In the genomic region with DNA sequence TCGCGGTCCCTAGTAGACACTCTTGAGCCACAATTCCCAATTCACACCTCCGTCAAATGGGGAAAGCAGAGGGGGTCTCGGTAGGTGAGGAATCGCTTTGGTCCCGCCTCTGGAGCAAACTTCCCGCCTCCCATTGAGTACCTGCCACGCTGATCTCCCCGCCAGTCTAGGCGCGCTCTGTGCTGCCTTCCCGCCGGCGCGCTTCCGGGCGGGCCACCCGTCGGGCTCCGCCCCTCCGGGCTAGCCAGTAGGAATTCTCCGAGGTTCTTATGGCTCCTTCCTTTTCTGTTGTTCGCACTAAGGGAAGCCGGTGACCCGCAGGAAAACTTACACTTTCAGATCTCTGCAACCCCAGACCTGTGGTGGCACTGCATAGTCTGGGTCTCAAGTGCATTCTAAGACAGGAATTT, we compare ENCODE assay signal across 8 mouse cellular contexts. TPM values are rescaled to one million over a fixed set of nuclear protein-coding genes. Genes with fewer than 3 reads are reported as not detected.
DNase-seq lines count a peak whose midpoint lies in the region; ATAC-seq and TF ChIP-seq lines count a peak whose summit lies in the region.

A gene (minus strand): TSS at position 198 of the 410 bp plus-strand sequence.

- no peaks in the 10 kb centered on the region for H3K27me3 ChIP-seq in embryonic facial prominence, embryonic 10.5 days (replicated peaks; ENCODE audit: low read depth, poor library complexity, severe bottlenecking)
- H3K27me3 ChIP-seq in heart, postnatal 0 days (ENCODE audit: control insufficient read depth, insufficient read depth, low read length), result no peaks in the 10 kb centered on the region
- no peaks in the 10 kb centered on the region for H3K27me3 ChIP-seq in midbrain, embryonic 10.5 days (ENCODE audit: low read depth, poor library complexity, severe bottlenecking)
- no peaks in the 10 kb centered on the region for H3K27me3 ChIP-seq in thymus, adult 2 months (ENCODE audit: control insufficient read depth, insufficient read depth, low read length)

- peaks cover 45% of the 10 kb centered on the region for H3K36me3 ChIP-seq in embryonic facial prominence, embryonic 10.5 days (replicated peaks)
- peaks cover 5% of the 10 kb centered on the region for H3K36me3 ChIP-seq in heart, postnatal 0 days (replicated peaks; ENCODE audit: control insufficient read depth, insufficient read depth, low read length)
- peaks cover 44% of the 10 kb centered on the region for H3K36me3 ChIP-seq in midbrain, embryonic 10.5 days
- peaks cover 3% of the 10 kb centered on the region; the same call in 1 of the 2 replicates for H3K36me3 ChIP-seq in thymus, adult 2 months (ENCODE audit: control insufficient read depth, insufficient read depth, low read length)

- H3K4me1 ChIP-seq in embryonic facial prominence, embryonic 10.5 days, result peaks cover 47% of the 10 kb centered on the region
- peaks cover 22% of the 10 kb centered on the region for H3K4me1 ChIP-seq in heart, postnatal 0 days (ENCODE audit: control insufficient read depth, insufficient read depth)
- H3K4me1 ChIP-seq in midbrain, embryonic 10.5 days, result peaks cover 59% of the 10 kb centered on the region
- peaks cover 24% of the 10 kb centered on the region for H3K4me1 ChIP-seq in thymus, adult 2 months (replicated peaks; ENCODE audit: control insufficient read depth, insufficient read depth, low read length)

- TF ChIP-seq EP300 in heart, postnatal 0 days (IDR thresholded peaks at IDR 0.05; ENCODE audit: low read depth), result no peak

- H3K4me2 ChIP-seq in heart, postnatal 0 days (ENCODE audit: low read depth, low read length), result peak within 1 kb of the TSS; percentile 91

- H3K27ac ChIP-seq in embryonic facial prominence, embryonic 10.5 days (replicated peaks), result peak within 1 kb of the TSS; percentile 87
- peak within 1 kb of the TSS; percentile 70 for H3K27ac ChIP-seq in heart, postnatal 0 days (ENCODE audit: low read depth)
- peak within 1 kb of the TSS; percentile 85 for H3K27ac ChIP-seq in midbrain, embryonic 10.5 days (replicated peaks)
- no peak within 1 kb of the TSS for H3K27ac ChIP-seq in thymus, adult 2 months (ENCODE audit: control insufficient read depth, insufficient read depth, low read length)

- H3K4me3 ChIP-seq in embryonic facial prominence, embryonic 10.5 days, result peak within 1 kb of the TSS; percentile 64
- H3K4me3 ChIP-seq in heart, postnatal 0 days (ENCODE audit: low read depth, low read length), result peak within 1 kb of the TSS; percentile 55
- H3K4me3 ChIP-seq in midbrain, embryonic 10.5 days, result peak within 1 kb of the TSS; percentile 58
- peak within 1 kb of the TSS; percentile 59 for H3K4me3 ChIP-seq in thymus, adult 2 months (ENCODE audit: control insufficient read depth, insufficient read depth, low read length)

- peak; percentile 90 for DNase-seq in R1 (ENCODE audit: low read depth, low spot score)
- DNase-seq in embryonic facial prominence, embryonic 10.5 days (ENCODE audit: low spot score), result peak; percentile 90
- DNase-seq in heart, postnatal 0 days (ENCODE audit: low spot score), result peak; percentile 82
- DNase-seq in large intestine, adult 2 months (ENCODE audit: low read depth, low spot score), result no peak
- peak; percentile 79 for DNase-seq in midbrain, embryonic 10.5 days (ENCODE audit: low spot score)
- peak; percentile 67 for DNase-seq in thymus, adult 2 months
- no peak for DNase-seq in left cerebral cortex, adult 8-10 months (ENCODE audit: low spot score in 2 of 2)

- 0 out of 2 replicates have a peak, but pooled peaks have one; percentile 30 for TF ChIP-seq POLR2A in thymus, adult 2 months (IDR thresholded peaks at IDR 0.05; ENCODE audit: control insufficient read depth, extremely low read depth, insufficient read depth, low read length, poor library complexity)

- no peaks in the 10 kb centered on the region for H3K9me3 ChIP-seq in embryonic facial prominence, embryonic 10.5 days
- H3K9me3 ChIP-seq in heart, postnatal 0 days (replicated peaks; ENCODE audit: control insufficient read depth, low read length), result no peaks in the 10 kb centered on the region
- H3K9me3 ChIP-seq in midbrain, embryonic 10.5 days (replicated peaks), result no peaks in the 10 kb centered on the region

- ATAC-seq in CD4-positive, CD25-positive, alpha-beta regulatory T cell, adult 4 months, result peak; percentile 47
- peak; percentile 51 for ATAC-seq in heart, postnatal 0 days (ENCODE audit: insufficient read depth, low read depth)

- under 1% methylated on average over 25 of the region's 25 CpGs for WGBS in embryonic facial prominence, embryonic 10.5 days
- 0% methylated on average over 25 of the region's 25 CpGs for WGBS in heart, postnatal 0 days
- under 1% methylated on average over 25 of the region's 25 CpGs for WGBS in large intestine, adult 2 months
- under 1% methylated on average over 25 of the region's 25 CpGs for WGBS in midbrain, embryonic 10.5 days
- 1% methylated on average over 25 of the region's 25 CpGs for WGBS in thymus, adult 2 months

- peak within 1 kb of the TSS; percentile 39 for H3K9ac ChIP-seq in heart, postnatal 0 days (replicated peaks; ENCODE audit: low read depth, low read length)

- no peak for TF ChIP-seq CTCF in heart, postnatal 0 days (IDR thresholded peaks at IDR 0.05; ENCODE audit: low read depth)
- 0 out of 2 replicates have a peak, but pooled peaks have one; percentile 19 for TF ChIP-seq CTCF in thymus, adult 2 months (IDR thresholded peaks at IDR 0.05; ENCODE audit: borderline replicate concordance, control insufficient read depth, extremely low read depth, insufficient read depth, low read length, poor library complexity)

RNA-seq across cellular contexts. Expression of the gene that starts here (rescaled TPM):
- polyA plus RNA-seq in CD4-positive, CD25-positive, alpha-beta regulatory T cell, adult 4 months (2017; shearing (Covaris generic)), result 10 to 100 TPM in 1 of 2 experiments, 1 to 10 TPM in 1; 7.1 to 22.1 TPM
- polyA plus RNA-seq in embryonic facial prominence, embryonic 10.5 days (2016; fragmentation: Nextera tagmentation; extraction: Ambion mirVana), result 24.9 and 26.0 TPM in 2 replicates
- total RNA-seq in heart, postnatal 0 days (2014; rRNA removed; ENCODE audit: low replicate concordance), result 0.15 and 2.0 TPM in 2 replicates
- polyA plus RNA-seq in heart, postnatal 0 days (2015; fragmentation: Nextera tagmentation; extraction: Ambion mirVana), result 1.7 and 2.3 TPM in 2 replicates
- 13.0 and 17.0 TPM in 2 replicates for polyA plus RNA-seq in large intestine, adult 2 months (2012; rRNA removed)
- polyA plus RNA-seq in midbrain, embryonic 10.5 days (2016; fragmentation: Nextera tagmentation; extraction: Ambion mirVana), result 18.8 and 20.9 TPM in 2 replicates
- polyA plus RNA-seq in thymus, adult 2 months (2012; rRNA removed), result 109 and 133 TPM in 2 replicates
- total RNA-seq in left cerebral cortex, adult 8-10 months (2022), result 1 to 10 TPM in 3 of 4 experiments, under 1 TPM in 1; 0.88 to 2.5 (median 1.3) TPM

Comparison
In these comparisons a context has a peak if more than half of its experiments do, and no peak if none do; other contexts are left out.
1. DNase-seq: peak in R1 (single experiment), embryonic facial prominence, embryonic 10.5 days (single experiment), heart, postnatal 0 days (single experiment), midbrain, embryonic 10.5 days (single experiment) and thymus, adult 2 months (single experiment); none in large intestine, adult 2 months (single experiment) and left cerebral cortex, adult 8-10 months (0 of 2).
2. Peak in every context shown above with its lines, with median percentiles within 50 percentile points of each other: H3K4me3 ChIP-seq.